7 mouse cellular contexts compared by ENCODE assay signal in the genomic region with DNA sequence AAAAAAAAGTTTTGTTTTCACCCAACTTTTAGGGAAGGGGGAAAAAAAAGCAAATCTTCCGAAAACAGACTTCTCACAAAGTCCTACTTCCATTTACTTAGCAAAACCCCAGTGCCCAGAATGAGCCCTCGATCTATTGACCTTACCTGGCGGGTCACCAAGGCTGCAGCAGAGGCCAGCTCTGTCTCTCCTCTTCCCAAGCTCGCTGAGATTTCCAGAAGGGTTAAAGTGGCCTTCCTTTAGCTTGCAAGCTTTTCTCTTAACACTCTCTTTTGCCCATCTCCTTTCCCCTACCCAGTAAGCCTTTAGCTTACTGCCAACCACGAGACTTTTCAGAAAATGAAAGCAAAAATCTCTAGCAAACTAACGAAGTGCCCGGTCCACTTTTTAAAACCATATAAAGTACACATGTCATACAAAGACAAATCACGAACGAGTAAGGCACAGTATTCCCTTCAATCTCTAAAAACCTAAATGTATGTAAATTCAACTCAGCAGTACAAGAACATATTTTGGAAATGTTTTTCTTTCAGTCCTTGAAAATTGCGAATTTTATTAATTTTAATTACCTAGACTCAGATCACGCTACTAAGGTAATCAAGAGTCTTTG. TPM values are rescaled to one million over a fixed set of nuclear protein-coding genes. Genes with fewer than 3 reads are reported as not detected.
DNase-seq lines count a peak whose midpoint lies in the region; ATAC-seq and TF ChIP-seq lines count a peak whose summit lies in the region.

No protein-coding gene starts in this region.

- H3K9me3 ChIP-seq in CH12.LX (replicated peaks; ENCODE audit: low read length), result no peaks in the 10 kb centered on the region
- H3K9me3 ChIP-seq in kidney, embryonic 14.5 days (ENCODE audit: control insufficient read depth, low read length), result no peaks in the 10 kb centered on the region
- H3K9me3 ChIP-seq in midbrain, embryonic 12.5 days, result no peaks in the 10 kb centered on the region

- peaks cover 0 to 5% of the 10 kb centered on the region in 2 experiments for H3K36me3 ChIP-seq in CH12.LX (replicated peaks in 1 of 2; ENCODE audit: control insufficient read depth in 1 of 2, insufficient read depth in 1 of 2, low read length in 1 of 2)
- no peaks in the 10 kb centered on the region for H3K36me3 ChIP-seq in kidney, embryonic 14.5 days (ENCODE audit: control insufficient read depth, insufficient read depth, low read length)
- H3K36me3 ChIP-seq in midbrain, embryonic 12.5 days, result no peaks in the 10 kb centered on the region

- peak overlapping the region; percentile 51 for H3K9ac ChIP-seq in CH12.LX (ENCODE audit: insufficient read depth, low read depth)
- peak overlapping the region; percentile 76 for H3K9ac ChIP-seq in kidney, embryonic 14.5 days (ENCODE audit: low read depth, low read length)
- peak overlapping the region; percentile 87 for H3K9ac ChIP-seq in midbrain, embryonic 12.5 days (replicated peaks)

- H3K79me2 ChIP-seq in CH12.LX (replicated peaks; ENCODE audit: control insufficient read depth, extremely low read depth, insufficient read depth, poor library complexity, severe bottlenecking), result peaks cover 11% of the 10 kb centered on the region

- whole genome bisulfite sequencing in kidney, embryonic 14.5 days, result 8% methylated on average over 11 of the region's 11 CpGs
- 10% methylated on average over 11 of the region's 11 CpGs for WGBS in midbrain, embryonic 12.5 days

- peak; percentile 45 for DNase-seq in 3T3-L1 (ENCODE audit: low read depth, low spot score)
- DNase-seq in CH12.LX (ENCODE audit: extremely low read depth), result no peak
- DNase-seq in gastrocnemius, adult 18-20 months (ENCODE audit: low spot score), result no peak
- DNase-seq in urinary bladder, adult 18-20 months (ENCODE audit: low spot score in 2 of 2), result no peak

- H3K27me3 ChIP-seq in CH12.LX (replicated peaks), result no peaks in the 10 kb centered on the region
- H3K27me3 ChIP-seq in kidney, embryonic 14.5 days (ENCODE audit: control insufficient read depth, insufficient read depth, low read length), result no peaks in the 10 kb centered on the region
- H3K27me3 ChIP-seq in midbrain, embryonic 12.5 days, result no peaks in the 10 kb centered on the region

- TF ChIP-seq EP300 in CH12.LX (IDR thresholded peaks at IDR 0.05; ENCODE audit: low read length), result peak; percentile 5; the same call in 1 of the 2 replicates

- H3K27ac ChIP-seq in CH12.LX (ENCODE audit: insufficient read depth, low read depth), result no peak overlapping the region
- peak overlapping the region; percentile 85 for H3K27ac ChIP-seq in embryonic fibroblast, embryonic 13.5 days (ENCODE audit: insufficient read depth, low read length)
- peak overlapping the region; percentile 90 for H3K27ac ChIP-seq in kidney, embryonic 14.5 days (ENCODE audit: low read depth, low read length)
- peak overlapping the region; percentile 96 for H3K27ac ChIP-seq in midbrain, embryonic 12.5 days (replicated peaks)

- TF ChIP-seq CTCF in CH12.LX (conservative IDR thresholded peaks at IDR 0.05 in 1 of 2, IDR thresholded peaks at IDR 0.05 in 1 of 2; ENCODE audit: low read depth in 2 of 2, low read length in 2 of 2), result no peak
- TF ChIP-seq CTCF in embryonic fibroblast, embryonic 13.5 days (IDR thresholded peaks at IDR 0.05; ENCODE audit: borderline replicate concordance, insufficient read depth, low read length), result no peak

- dilution Hi-C loops in CH12.LX (cut with MboI; ENCODE audit: extremely low pct_ligation_motif_present, extremely low pct_unique_long_range_greater_than_20kb, low sequenced_read_pairs), result no loop called here

- in situ Hi-C loops in CH12.LX (cut with MboI; ENCODE audit: low pct_ligation_motif_present, low pct_unique_long_range_greater_than_20kb, low sequenced_read_pairs), result no loop called here

- TF ChIP-seq POLR2A in CH12.LX (IDR thresholded peaks at IDR 0.05; ENCODE audit: low read depth, low read length), result no peak
- TF ChIP-seq POLR2A in embryonic fibroblast, embryonic 13.5 days (IDR thresholded peaks at IDR 0.05; ENCODE audit: low read depth, low read length), result no peak

- peaks cover 6 to 23% of the 10 kb centered on the region in 2 experiments for H3K4me1 ChIP-seq in CH12.LX (ENCODE audit: control insufficient read depth in 1 of 2, insufficient read depth in 2 of 2)
- H3K4me1 ChIP-seq in embryonic fibroblast, embryonic 13.5 days (ENCODE audit: control insufficient read depth, insufficient read depth, low read length), result no peaks in the 10 kb centered on the region; the same call in 1 of the 2 replicates
- peaks cover 21% of the 10 kb centered on the region for H3K4me1 ChIP-seq in kidney, embryonic 14.5 days (ENCODE audit: control insufficient read depth, insufficient read depth, low read length)
- peaks cover 23% of the 10 kb centered on the region for H3K4me1 ChIP-seq in midbrain, embryonic 12.5 days

- H3K4me2 ChIP-seq in CH12.LX (ENCODE audit: insufficient read depth, low read depth, poor library complexity, severe bottlenecking), result peak overlapping the region; percentile 76
- H3K4me2 ChIP-seq in kidney, embryonic 14.5 days (replicated peaks; ENCODE audit: low read depth, low read length), result peak overlapping the region; percentile 77
- peak overlapping the region; percentile 69 for H3K4me2 ChIP-seq in midbrain, embryonic 12.5 days (replicated peaks)

- peak overlapping the region; percentile 66 to 95 (median 82) for H3K4me3 ChIP-seq in CH12.LX (replicated peaks in 1 of 3; ENCODE audit: low read depth in 2 of 3, low read length in 2 of 3, poor library complexity in 1 of 3)
- peak overlapping the region; percentile 74 for H3K4me3 ChIP-seq in embryonic fibroblast, embryonic 13.5 days (ENCODE audit: insufficient read depth, low read length)
- peak overlapping the region; percentile 69 for H3K4me3 ChIP-seq in kidney, embryonic 14.5 days (ENCODE audit: low read length)
- H3K4me3 ChIP-seq in midbrain, embryonic 12.5 days, result peak overlapping the region; percentile 81

- ATAC-seq in kidney, embryonic 14.5 days (ENCODE audit: low FRiP score, low TSS enrichment), result no peak
- no peak for ATAC-seq in midbrain, embryonic 12.5 days (ENCODE audit: low FRiP score, low read depth)

- TF ChIP-seq RAD21 in CH12.LX (IDR thresholded peaks at IDR 0.05; ENCODE audit: low read depth, low read length), result no peak

TF ChIP-seq in CH12.LX, 34 proteins besides CTCF, POLR2A, EP300 and RAD21:
- TF ChIP-seq TCF12 (IDR thresholded peaks at IDR 0.05; ENCODE audit: low read depth, low read length), result no peak
- TF ChIP-seq PAX5 (IDR thresholded peaks at IDR 0.05; ENCODE audit: low read length), result no peak
- no peak for TF ChIP-seq NELFE (IDR thresholded peaks at IDR 0.05; ENCODE audit: low read depth, low read length)
- TF ChIP-seq ZNF384 (IDR thresholded peaks at IDR 0.05; ENCODE audit: low read depth, low read length), result 0 out of 2 replicates have a peak, but pooled peaks have one; percentile 17
- no peak for TF ChIP-seq ELF1 (IDR thresholded peaks at IDR 0.05; ENCODE audit: low read depth, low read length)

RNA-seq across cellular contexts. Expression of gene Zbtb5, which starts 1.3 kb away (rescaled TPM):
- total RNA-seq in CH12.LX (2012; rRNA removed), result 6.7 and 10.0 TPM in 2 replicates
- total RNA-seq in CH12.LX (2014; rRNA removed), result 9.4 and 10.4 TPM in 2 replicates
- 8.1 and 8.2 TPM in 2 replicates for polyA plus RNA-seq in CH12.LX (2012; ENCODE audit: insufficient read length, low read depth)
- 6.5 and 9.5 TPM in 2 replicates for polyA plus RNA-seq in embryonic fibroblast, embryonic 13.5 days (2011; ENCODE audit: insufficient read length, low read depth, missing spikeins)
- 14.7 and 27.2 TPM in 2 replicates for polyA plus RNA-seq in kidney, embryonic 14.5 days (2014; fragmentation: Nextera tagmentation; extraction: Ambion mirVana)
- 49.7 TPM in 2 replicates for polyA plus RNA-seq in midbrain, embryonic 12.5 days (2016; fragmentation: Nextera tagmentation; extraction: Ambion mirVana)
- total RNA-seq in gastrocnemius, adult 18-20 months (2021), result 1 to 10 TPM; 2.0 to 2.3 TPM

RNA-seq across cellular contexts. Expression of gene Polr1e, which starts 7.5 kb away (rescaled TPM):
- total RNA-seq in CH12.LX (2012; rRNA removed) (37.2 and 52.7 TPM in 2 replicates), CH12.LX (2014; rRNA removed) (87.7 and 94.9 TPM in 2 replicates)
- 78.6 and 83.0 TPM in 2 replicates for polyA plus RNA-seq in CH12.LX (2012; ENCODE audit: insufficient read length, low read depth)
- 18.7 and 23.7 TPM in 2 replicates for polyA plus RNA-seq in embryonic fibroblast, embryonic 13.5 days (2011; ENCODE audit: insufficient read length, low read depth, missing spikeins)
- 52.4 and 56.2 TPM in 2 replicates for polyA plus RNA-seq in kidney, embryonic 14.5 days (2014; fragmentation: Nextera tagmentation; extraction: Ambion mirVana)
- polyA plus RNA-seq in midbrain, embryonic 12.5 days (2016; fragmentation: Nextera tagmentation; extraction: Ambion mirVana), result 40.7 and 46.3 TPM in 2 replicates
- total RNA-seq in gastrocnemius, adult 18-20 months (2021), result 1 to 10 TPM; 4.1 to 4.5 TPM

RNA-seq across cellular contexts. Expression of gene Grhpr, which starts 29.7 kb away (rescaled TPM):
- total RNA-seq in CH12.LX (2012; rRNA removed), result 43.4 and 76.6 TPM in 2 replicates
- 106 and 107 TPM in 2 replicates for total RNA-seq in CH12.LX (2014; rRNA removed)
- 174 and 204 TPM in 2 replicates for polyA plus RNA-seq in CH12.LX (2012; ENCODE audit: insufficient read length, low read depth)
- polyA plus RNA-seq in embryonic fibroblast, embryonic 13.5 days (2011; ENCODE audit: insufficient read length, low read depth, missing spikeins), result 15.0 and 19.6 TPM in 2 replicates
- 60.2 and 65.4 TPM in 2 replicates for polyA plus RNA-seq in kidney, embryonic 14.5 days (2014; fragmentation: Nextera tagmentation; extraction: Ambion mirVana)
- 31.6 and 31.8 TPM in 2 replicates for polyA plus RNA-seq in midbrain, embryonic 12.5 days (2016; fragmentation: Nextera tagmentation; extraction: Ambion mirVana)
- total RNA-seq in gastrocnemius, adult 18-20 months (2021), result 10 to 100 TPM; 21.9 to 28.0 TPM
